Mouse (Mus musculus) stomach, embryonic 16.5 days (tissue): ENCODE measurements around the gene Nyx. TPM values are rescaled to one million over a fixed set of nuclear protein-coding genes. Genes with fewer than 3 reads are reported as not detected.

Source experiments
- ATAC-seq: fragments of 200-750 bp; cut with Nextera tagmentation; 2 replicates; pipeline ENCODE4 v1.8.0; 2017; ENCODE audit warnings: moderate number of reproducible peaks, moderate TSS enrichment; ENCODE audit not compliant: insufficient read depth, low FRiP score
- H3K27ac ChIP-seq: fragments of 300-500 bp; sonication (generic); 2 replicates; pipeline ENCODE4 v1.5.1; 2014; ENCODE audit warnings: low read length
- H3K27me3 ChIP-seq: fragments of 300-500 bp; sonication (generic); 2 replicates; pipeline ENCODE4 v1.6.1; 2014; ENCODE audit warnings: low read length, control low read depth, mixed read lengths; ENCODE audit not compliant: control insufficient read depth, insufficient read depth
- H3K36me3 ChIP-seq: fragments of 300-500 bp; sonication (generic); 2 replicates; pipeline ENCODE4 v1.6.1; 2014; ENCODE audit warnings: low read length; ENCODE audit not compliant: control insufficient read depth, insufficient read depth
- H3K4me1 ChIP-seq: fragments of 300-500 bp; sonication (generic); 2 replicates; pipeline ENCODE4 v1.6.1; 2014; ENCODE audit warnings: low read length, control low read depth, mixed read lengths; ENCODE audit not compliant: control insufficient read depth, insufficient read depth
- H3K4me2 ChIP-seq: fragments of 300-500 bp; sonication (generic); 2 replicates; pipeline ENCODE4 v1.6.1; 2014; ENCODE audit warnings: low read depth, low read length, mixed read lengths
- H3K4me3 ChIP-seq: fragments of 300-500 bp; sonication (generic); replicated peaks from 2 replicates; pipeline ENCODE4 v1.5.1; 2014; ENCODE audit warnings: mild to moderate bottlenecking, low read length
- H3K9ac ChIP-seq: fragments of 300-500 bp; sonication (generic); 2 replicates; pipeline ENCODE4 v1.6.1; 2014; ENCODE audit warnings: low read length
- H3K9me3 ChIP-seq: fragments of 300-500 bp; sonication (generic); replicated peaks from 2 replicates; pipeline ENCODE4 v1.6.1; 2016; ENCODE audit warnings: low read length, control low read depth; ENCODE audit not compliant: control insufficient read depth
- WGBS: fragments of 180-500 bp; shearing (Covaris S2); extraction: QIAGEN DNeasy Blood & Tissue Kit; methylation state at CpG from one replicate; pipeline ENCODE4 v1.1.7; 2014; 5-methylcytosine and 5-hydroxymethylcytosine counted together
- polyA plus RNA-seq: library from polyadenylated mRNA; unstranded; fragments of >200 nt; fragmentation: Nextera tagmentation; extraction: Ambion mirVana; gene quantifications from 2 replicates; pipeline ENCODE4 v1.2.1, GENCODE M21; 2015

Gene Nyx
- polyA plus RNA-seq, 1 experiment from 2014 or later = 0.06 TPM

GRCm38 (mm10) chrX:13506376-13506775, 40.5 kb downstream of the Nyx start:
- Histone ChIP-seq H3K36me3 (no peaks in the 10 kb centered on the region), H3K9me3 (no peaks in the 10 kb centered on the region), H3K9ac (no peak overlapping the region), H3K4me3 (no peak overlapping the region), H3K27ac (no peak overlapping the region), H3K27me3 (no peaks in the 10 kb centered on the region; the same call in 1 of the 2 replicates), H3K4me2 (no peak overlapping the region), H3K4me1 (no peaks in the 10 kb centered on the region)
- no peak for ATAC-seq
- 33% methylated on average over 2 of the region's 2 CpGs for WGBS

DNA sequence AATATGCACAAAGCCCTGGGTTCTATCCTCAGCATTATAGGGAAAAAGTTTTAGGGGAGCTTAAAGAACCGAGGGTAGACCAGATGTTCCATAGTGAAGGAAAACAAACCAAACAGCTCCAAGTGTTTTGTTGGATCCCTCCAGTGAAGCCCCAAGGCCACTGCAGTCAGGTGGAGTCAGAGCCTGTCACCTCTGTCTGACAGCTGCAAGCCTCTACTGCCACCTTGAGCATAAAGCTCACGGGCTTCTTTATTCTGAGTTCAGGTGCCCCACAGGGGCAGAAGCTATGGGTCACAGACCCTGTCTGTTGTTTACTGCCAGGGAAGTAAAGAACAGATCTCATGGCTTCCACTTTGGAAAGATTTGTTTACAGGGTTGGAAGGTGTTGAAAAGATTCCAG, 47.2 kb downstream of the Nyx start:
- Histone ChIP-seq H3K36me3 (no peaks in the 10 kb centered on the region), H3K4me1 (no peaks in the 10 kb centered on the region), H3K9ac (no peak overlapping the region), H3K27ac (no peak overlapping the region), H3K4me2 (no peak overlapping the region), H3K27me3 (no peaks in the 10 kb centered on the region; the same call in 1 of the 2 replicates), H3K9me3 (no peaks in the 10 kb centered on the region), H3K4me3 (no peak overlapping the region)
- ATAC-seq = no peak
- WGBS = 41% methylated on average over 2 of the region's 2 CpGs

DNA sequence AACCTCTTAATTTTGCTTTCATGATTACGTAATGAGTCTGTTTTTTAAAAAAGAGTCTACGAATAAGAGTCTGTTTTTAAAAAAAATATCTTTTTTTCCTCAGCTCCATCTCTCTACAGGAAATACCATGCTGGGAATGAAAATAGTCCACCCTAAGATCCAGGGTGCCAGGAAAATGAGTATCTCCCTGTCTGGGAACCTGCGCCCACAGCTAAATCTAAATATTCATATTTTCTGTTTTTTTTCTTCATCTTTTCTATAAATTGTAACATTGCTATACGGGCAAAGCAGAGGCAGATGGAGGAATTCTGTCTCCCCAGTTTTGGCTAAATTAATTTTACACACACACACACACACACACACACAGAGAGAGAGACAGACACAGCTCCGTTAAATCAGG, 48.0 kb downstream of the Nyx start:
- Histone ChIP-seq H3K4me2 (no peak overlapping the region), H3K4me3 (no peak overlapping the region), H3K4me1 (no peaks in the 10 kb centered on the region), H3K9ac (no peak overlapping the region), H3K9me3 (no peaks in the 10 kb centered on the region), H3K27me3 (no peaks in the 10 kb centered on the region; the same call in 1 of the 2 replicates), H3K27ac (no peak overlapping the region), H3K36me3 (no peaks in the 10 kb centered on the region)
- WGBS = 89% methylated on average over 5 of the region's 5 CpGs
- no peak for ATAC-seq

DNA sequence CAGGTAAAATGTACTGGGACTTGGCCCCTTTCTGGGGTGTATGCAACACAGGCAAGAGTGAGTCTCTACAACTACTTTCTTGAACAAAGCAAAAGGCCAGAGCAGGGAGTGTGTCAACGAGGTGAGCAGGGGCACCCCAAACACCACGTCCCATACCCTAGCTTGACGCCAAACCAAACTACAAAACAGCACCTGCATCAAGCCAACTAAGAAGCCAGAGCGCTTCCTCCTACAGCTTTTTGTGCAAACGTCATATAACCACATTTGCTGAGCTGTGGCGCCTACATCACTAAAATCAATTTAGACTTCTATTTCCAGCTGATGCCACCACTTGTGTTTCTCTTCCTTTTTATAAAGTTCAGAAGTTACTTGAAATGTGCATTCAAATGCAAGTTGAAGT, 50.5 kb downstream of the Nyx start:
- no peaks in the 10 kb centered on the region for H3K9me3 ChIP-seq
- ATAC-seq = no peak
- no peak overlapping the region for H3K4me3 ChIP-seq
- no peaks in the 10 kb centered on the region for H3K36me3 ChIP-seq
- no peak overlapping the region for H3K4me2 ChIP-seq
- no peak overlapping the region for H3K9ac ChIP-seq
- no peak overlapping the region for H3K27ac ChIP-seq
- H3K27me3 ChIP-seq = peaks cover 4% of the 10 kb centered on the region; the same call in 1 of the 2 replicates
- WGBS = 79% methylated on average over 6 of the region's 6 CpGs
- no peaks in the 10 kb centered on the region for H3K4me1 ChIP-seq

GRCm38 (mm10) chrX:13518019-13518418, 52.1 kb downstream of the Nyx start:
- Histone ChIP-seq H3K4me2 (no peak overlapping the region), H3K4me3 (no peak overlapping the region), H3K4me1 (no peaks in the 10 kb centered on the region), H3K9ac (no peak overlapping the region), H3K27ac (no peak overlapping the region), H3K9me3 (no peaks in the 10 kb centered on the region), H3K27me3 (peaks cover 4% of the 10 kb centered on the region; the same call in 1 of the 2 replicates), H3K36me3 (no peaks in the 10 kb centered on the region)
- ATAC-seq = no peak
- WGBS = 78% methylated on average over 10 of the region's 10 CpGs

DNA sequence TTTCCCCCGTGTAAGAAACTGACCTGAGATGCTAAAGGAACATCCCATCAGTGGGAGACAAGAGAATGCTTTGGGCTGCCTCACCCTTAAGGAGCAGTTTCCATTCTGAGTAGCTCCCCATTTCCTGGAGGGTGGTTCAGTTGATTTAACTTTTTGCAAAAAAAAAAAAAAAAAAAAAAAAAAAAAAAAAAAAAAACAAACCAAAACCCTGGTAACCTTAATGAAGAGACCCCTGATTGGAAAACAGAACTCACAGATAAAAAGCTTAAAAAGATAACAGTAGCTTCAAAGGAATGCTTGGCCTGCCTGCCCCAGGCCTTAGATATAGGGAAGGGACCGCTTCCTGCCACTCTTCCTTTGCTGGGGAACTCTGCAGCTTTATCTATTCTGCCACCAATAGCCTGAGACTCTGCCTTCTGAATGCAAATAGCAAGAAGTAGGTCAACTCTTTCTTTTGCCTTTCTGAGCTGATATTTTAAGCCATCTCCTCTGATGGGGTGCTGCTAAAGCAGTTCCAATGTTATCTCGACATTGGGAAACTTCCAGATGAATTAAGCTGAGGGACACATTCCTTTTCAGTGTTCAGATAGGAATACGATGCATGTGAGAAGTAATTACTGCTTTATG, 53.0 kb downstream of the Nyx start:
- ATAC-seq = no peak
- no peaks in the 10 kb centered on the region for H3K4me1 ChIP-seq
- no peak overlapping the region for H3K9ac ChIP-seq
- WGBS = 74% methylated on average over 4 of the region's 4 CpGs
- H3K9me3 ChIP-seq = no peaks in the 10 kb centered on the region
- peaks cover 4% of the 10 kb centered on the region; the same call in 1 of the 2 replicates for H3K27me3 ChIP-seq
- no peak overlapping the region for H3K27ac ChIP-seq
- no peaks in the 10 kb centered on the region for H3K36me3 ChIP-seq
- H3K4me2 ChIP-seq = no peak overlapping the region
- no peak overlapping the region for H3K4me3 ChIP-seq

GRCm38 (mm10) chrX:13519408-13519783, 53.5 kb downstream of the Nyx start:
- WGBS = 59% methylated on average over 5 of the region's 5 CpGs
- H3K9ac ChIP-seq = no peak overlapping the region
- no peak for ATAC-seq

GRCm38 (mm10) chrX:13520566-13520965, 54.7 kb downstream of the Nyx start:
- Histone ChIP-seq H3K4me1 (no peaks in the 10 kb centered on the region), H3K9me3 (no peaks in the 10 kb centered on the region), H3K27ac (no peak overlapping the region), H3K27me3 (peaks cover 4% of the 10 kb centered on the region; the same call in 1 of the 2 replicates), H3K36me3 (no peaks in the 10 kb centered on the region), H3K9ac (no peak overlapping the region), H3K4me3 (no peak overlapping the region), H3K4me2 (no peak overlapping the region)
- 90% methylated on average over 4 of the region's 4 CpGs for WGBS
- ATAC-seq = no peak

More at GRCm38 (mm10) chrX:13519408-13519783, 53.5 kb downstream of the Nyx start:
- H3K4me3 ChIP-seq = no peak overlapping the region
- H3K27me3 ChIP-seq = peaks cover 4% of the 10 kb centered on the region; the same call in 1 of the 2 replicates
- no peaks in the 10 kb centered on the region for H3K4me1 ChIP-seq
- no peaks in the 10 kb centered on the region for H3K36me3 ChIP-seq
- H3K27ac ChIP-seq = no peak overlapping the region
- H3K9me3 ChIP-seq = no peaks in the 10 kb centered on the region
- no peak overlapping the region for H3K4me2 ChIP-seq

GRCm38 (mm10) chrX:13521288-13521687, 55.4 kb downstream of the Nyx start:
- no peak overlapping the region for H3K27ac ChIP-seq
- no peaks in the 10 kb centered on the region for H3K9me3 ChIP-seq
- no peak overlapping the region for H3K4me3 ChIP-seq
- WGBS = 88% methylated on average over 8 of the region's 8 CpGs
- H3K27me3 ChIP-seq = peaks cover 4% of the 10 kb centered on the region; the same call in 1 of the 2 replicates
- no peak for ATAC-seq
- no peak overlapping the region for H3K9ac ChIP-seq
- no peaks in the 10 kb centered on the region for H3K36me3 ChIP-seq
- H3K4me2 ChIP-seq = no peak overlapping the region
- no peaks in the 10 kb centered on the region for H3K4me1 ChIP-seq
